Mouse (Mus musculus) gastrocnemius, postnatal 14 days (tissue): Measurements from ENCODE around the gene Htr1f. TPM values are rescaled to one million over a fixed set of nuclear protein-coding genes. Genes with fewer than 3 reads are reported as not detected.

ENCODE experiments used
- DNase-seq: peaks from one replicate; pipeline ENCODE4 v3.0.0; 2021; ENCODE audit warnings: mixed read lengths
- intact Hi-C: fragments of 180-260 bp; cut with DNase I; formaldehyde crosslinking; loops from one replicate; pipeline ENCODE4 v1.15.1; 2025; ENCODE audit warnings: low total_unique reads
- total RNA-seq, 2 experiments: library from RNA; stranded (reverse); gene quantifications; 2 replicates each; pipeline ENCODE4 v1.2.3; 2021

The Htr1f gene
- total RNA-seq, 2 experiments from 2014 or later, result not detected

- intact Hi-C loops, result no loop called here
- no peak for DNase-seq
Observed at GRCm38 (mm10) chr16:64974636-64975035, 131.0 kb downstream of the Htr1f start.

- DNase-seq, result no peak
- intact Hi-C loops, result no loop called here
Observed at GRCm38 (mm10) chr16:64973533-64974305, 131.9 kb downstream of the Htr1f start.

- intact Hi-C loops, result no loop called here
Observed at GRCm38 (mm10) chr16:64961690-64962089, 144.0 kb downstream of the Htr1f start.

GRCm38 (mm10) chr16:64941646-64942195 lies 163.9 kb downstream of the Htr1f start:
- DNase-seq, result no peak
- intact Hi-C loops, result no loop called here

More at GRCm38 (mm10) chr16:64961690-64962089, 144.0 kb downstream of the Htr1f start:
- no peak for DNase-seq

- intact Hi-C loops, result no loop called here
- DNase-seq, result no peak
Observed at GRCm38 (mm10) chr16:64934793-64935192, 170.9 kb downstream of the Htr1f start.

GRCm38 (mm10) chr16:64934011-64934410 lies 171.6 kb downstream of the Htr1f start:
- no peak for DNase-seq
- intact Hi-C loops, result no loop called here

GRCm38 (mm10) chr16:64923500-64923899 lies 182.2 kb downstream of the Htr1f start:
- intact Hi-C loops, result no loop called here
- no peak for DNase-seq

GRCm38 (mm10) chr16:64908747-64909146 lies 196.9 kb downstream of the Htr1f start:
- no peak for DNase-seq
- intact Hi-C loops, result loop anchor here (10.0 kb wide), 1 partner anchor 566 kb away; no protein-coding TSS in a partner anchor

GRCm38 (mm10) chr16:64907112-64907511 lies 198.5 kb downstream of the Htr1f start:
- intact Hi-C loops, result loop anchor here (10.0 kb wide), 1 partner anchor 568 kb away; no protein-coding TSS in a partner anchor
- DNase-seq, result no peak

GRCm38 (mm10) chr16:64903328-64903727 lies 202.3 kb downstream of the Htr1f start:
- DNase-seq, result no peak
- intact Hi-C loops, result loop anchor here (10.0 kb wide), 1 partner anchor 571 kb away; no protein-coding TSS in a partner anchor

- intact Hi-C loops, result no loop called here
Observed at GRCm38 (mm10) chr16:64899084-64899483, 206.6 kb downstream of the Htr1f start.

GRCm38 (mm10) chr16:64889496-64889895 lies 216.2 kb downstream of the Htr1f start:
- DNase-seq, result no peak

More at GRCm38 (mm10) chr16:64899084-64899483, 206.6 kb downstream of the Htr1f start:
- DNase-seq, result no peak

GRCm38 (mm10) chr16:64885547-64885946 lies 220.1 kb downstream of the Htr1f start:
- DNase-seq, result no peak
- intact Hi-C loops, result no loop called here

More at GRCm38 (mm10) chr16:64889496-64889895, 216.2 kb downstream of the Htr1f start:
- intact Hi-C loops, result no loop called here

- no peak for DNase-seq
- intact Hi-C loops, result no loop called here
Observed at GRCm38 (mm10) chr16:64885142-64885541, 220.5 kb downstream of the Htr1f start.

GRCm38 (mm10) chr16:64884420-64884838 lies 221.2 kb downstream of the Htr1f start:
- intact Hi-C loops, result no loop called here
- DNase-seq, result no peak

GRCm38 (mm10) chr16:64883896-64884295 lies 221.8 kb downstream of the Htr1f start:
- no peak for DNase-seq
- intact Hi-C loops, result no loop called here

GRCm38 (mm10) chr16:64881442-64881841 lies 224.2 kb downstream of the Htr1f start:
- intact Hi-C loops, result no loop called here
- DNase-seq, result no peak

- intact Hi-C loops, result no loop called here
- DNase-seq, result no peak
Observed at GRCm38 (mm10) chr16:64880986-64881385, 224.7 kb downstream of the Htr1f start.

- DNase-seq, result no peak
- intact Hi-C loops, result no loop called here
Observed at GRCm38 (mm10) chr16:64879735-64880134, 225.9 kb downstream of the Htr1f start.

- intact Hi-C loops, result no loop called here
- DNase-seq, result no peak
Observed at GRCm38 (mm10) chr16:64878611-64879132, 227.0 kb downstream of the Htr1f start.

- intact Hi-C loops, result no loop called here
- no peak for DNase-seq
Observed at GRCm38 (mm10) chr16:64877314-64877713, 228.3 kb downstream of the Htr1f start.
